20 mouse cellular contexts compared by ENCODE assay signal in genomic region chr8:83418805-83419516, GRCm38 (mm10). TPM values are rescaled to one million over a fixed set of nuclear protein-coding genes. Genes with fewer than 3 reads are reported as not detected.
DNase-seq lines count a peak whose midpoint lies in the region; ATAC-seq and TF ChIP-seq lines count a peak whose summit lies in the region.
"Had no signal": no experiment of that assay in that cellular context is flagged by ENCODE, and none has a peak within 500 bp of the region (broad histone marks: within the 10 kb centered on the region; RNA-seq: fewer than 3 reads in every experiment).

No protein-coding gene starts in this region.

- no peaks in the 10 kb centered on the region for H3K4me1 ChIP-seq in lung, adult 2 months (ENCODE audit: control insufficient read depth, insufficient read depth, low read length)
- H3K4me1 ChIP-seq in lung, embryonic 15.5 days = peaks cover 16% of the 10 kb centered on the region; the same call in 1 of the 2 replicates
- no peaks in the 10 kb centered on the region for H3K4me1 ChIP-seq in forebrain, postnatal 0 days (ENCODE audit: insufficient read depth)
- H3K4me1 ChIP-seq: embryonic facial prominence, embryonic 10.5 days; forebrain, embryonic 13.5 days; heart, embryonic 10.5 days; heart, embryonic 15.5 days had no signal

- H3K4me3 ChIP-seq in lung, adult 2 months (replicated peaks; ENCODE audit: extremely low read depth, low read depth, low read length) = no peak overlapping the region
- H3K4me3 ChIP-seq in lung, embryonic 15.5 days = no peak overlapping the region
- H3K4me3 ChIP-seq in forebrain, postnatal 0 days (ENCODE audit: low read depth, low read length) = no peak overlapping the region
- H3K4me3 ChIP-seq: embryonic facial prominence, embryonic 10.5 days; forebrain, embryonic 13.5 days; heart, embryonic 10.5 days; heart, embryonic 15.5 days; hindbrain, embryonic 10.5 days had no signal

- no peaks in the 10 kb centered on the region for H3K36me3 ChIP-seq in lung, embryonic 15.5 days
- no peaks in the 10 kb centered on the region for H3K36me3 ChIP-seq in forebrain, postnatal 0 days (ENCODE audit: insufficient read depth)
- H3K36me3 ChIP-seq: embryonic facial prominence, embryonic 10.5 days; heart, embryonic 10.5 days; heart, embryonic 15.5 days; hindbrain, embryonic 10.5 days had no signal

- H3K27ac ChIP-seq in lung, embryonic 15.5 days = peak overlapping the region; percentile 80
- H3K27ac ChIP-seq in forebrain, postnatal 0 days (ENCODE audit: low read depth, low read length) = no peak overlapping the region
- H3K27ac ChIP-seq: embryonic facial prominence, embryonic 10.5 days; forebrain, embryonic 13.5 days; heart, embryonic 10.5 days; heart, embryonic 15.5 days; hindbrain, embryonic 10.5 days; hindbrain, embryonic 14.5 days had no signal

- no peak for TF ChIP-seq CTCF in lung, adult 2 months (IDR thresholded peaks at IDR 0.05; ENCODE audit: insufficient read depth, low read length)
- TF ChIP-seq CTCF in forebrain, postnatal 0 days (IDR thresholded peaks at IDR 0.05; ENCODE audit: low read depth) = no peak

- no peak overlapping the region for H3K4me2 ChIP-seq in lung, embryonic 15.5 days
- no peak overlapping the region for H3K4me2 ChIP-seq in forebrain, postnatal 0 days (ENCODE audit: low read depth)
- H3K4me2 ChIP-seq: forebrain, embryonic 13.5 days; heart, embryonic 15.5 days; hindbrain, embryonic 14.5 days had no signal

- 67% methylated on average over 11 of the region's 11 CpGs for WGBS in lung, adult 2 months
- WGBS in lung, embryonic 15.5 days = 58% methylated on average over 11 of the region's 11 CpGs
- WGBS in forebrain, postnatal 0 days = 92% methylated on average over 11 of the region's 11 CpGs

- no peak overlapping the region for H3K9ac ChIP-seq in lung, embryonic 15.5 days
- H3K9ac ChIP-seq in forebrain, postnatal 0 days = no peak overlapping the region
- H3K9ac ChIP-seq: forebrain, embryonic 13.5 days; heart, embryonic 15.5 days; hindbrain, embryonic 14.5 days had no signal

- peak; percentile 89; the same call in 1 of the 2 replicates for ATAC-seq in lung, embryonic 15.5 days (ENCODE audit: borderline replicate concordance, extremely low read depth, low FRiP score, low TSS enrichment)
- no peak for ATAC-seq in forebrain, postnatal 0 days
- ATAC-seq: forebrain, embryonic 13.5 days had no signal

- no peaks in the 10 kb centered on the region for H3K9me3 ChIP-seq in lung, embryonic 15.5 days
- no peaks in the 10 kb centered on the region for H3K9me3 ChIP-seq in forebrain, postnatal 0 days (ENCODE audit: low read length)
- H3K9me3 ChIP-seq: embryonic facial prominence, embryonic 10.5 days; forebrain, embryonic 13.5 days; heart, embryonic 10.5 days; heart, embryonic 15.5 days; hindbrain, embryonic 10.5 days had no signal

- TF ChIP-seq POLR2A in lung, adult 2 months (IDR thresholded peaks at IDR 0.05; ENCODE audit: borderline replicate concordance, extremely low read depth, low read depth, low read length) = no peak

- H3K27me3 ChIP-seq in lung, embryonic 15.5 days = no peaks in the 10 kb centered on the region
- no peaks in the 10 kb centered on the region for H3K27me3 ChIP-seq in forebrain, postnatal 0 days (ENCODE audit: insufficient read depth, low read length)
- H3K27me3 ChIP-seq: forebrain, embryonic 13.5 days had no signal

- peak; percentile 29 for DNase-seq in lung, adult 2 months
- peak; percentile 8 for DNase-seq in lung, postnatal 14 days
- no peak for DNase-seq in forebrain, postnatal 0 days
- no peak for DNase-seq in layer of hippocampus, adult 11-12 months (ENCODE audit: low spot score)
- DNase-seq in heart, postnatal 4 days = no peak
- DNase-seq: adrenal gland, adult 8-10 months; adrenal gland, postnatal 36 days; cerebellum, adult 2 months; cerebellum, postnatal 10 days; gastrocnemius, postnatal 36 days; heart, adult 18-20 months; heart, postnatal 14 days had no signal

RNA-seq across cellular contexts. Expression of gene Clgn, which starts 29.3 kb away (rescaled TPM):
- polyA plus RNA-seq in lung, adult 2 months (2012; rRNA removed) = not detected in 2 replicates
- 0.19 and 0.20 TPM in 2 replicates for polyA plus RNA-seq in lung, embryonic 15.5 days (2015; fragmentation: Nextera tagmentation; extraction: Ambion mirVana)
- 3.4 and 3.5 TPM in 2 replicates for total RNA-seq in forebrain, postnatal 0 days (2014; rRNA removed)
- polyA plus RNA-seq in forebrain, postnatal 0 days (2015; fragmentation: Nextera tagmentation; extraction: Ambion mirVana) = 4.6 and 5.7 TPM in 2 replicates
- not detected for total RNA-seq in heart, postnatal 4 days (2021)
- total RNA-seq: gastrocnemius, adult 8-10 months; gastrocnemius, postnatal 36 days; heart, adult 18-20 months; heart, postnatal 14 days had no signal

RNA-seq across cellular contexts. Expression of gene Scoc, which starts 39.2 kb away (rescaled TPM):
- 9.7 and 12.6 TPM in 2 replicates for polyA plus RNA-seq in lung, adult 2 months (2012; rRNA removed)
- polyA plus RNA-seq in lung, embryonic 15.5 days (2015; fragmentation: Nextera tagmentation; extraction: Ambion mirVana) = 110 and 121 TPM in 2 replicates
- total RNA-seq in forebrain, postnatal 0 days (2014; rRNA removed) = 404 and 447 TPM in 2 replicates
- 418 and 475 TPM in 2 replicates for polyA plus RNA-seq in forebrain, postnatal 0 days (2015; fragmentation: Nextera tagmentation; extraction: Ambion mirVana)
- total RNA-seq in heart, postnatal 4 days (2021) = 10 to 100 TPM; 49.1 to 54.0 TPM

Comparison
In these comparisons a context has a peak if more than half of its experiments do, and no peak if none do; other contexts are left out.
1. DNase-seq: peak in lung, adult 2 months (single experiment) and lung, postnatal 14 days (single experiment); none in forebrain, postnatal 0 days (single experiment), layer of hippocampus, adult 11-12 months (single experiment) and heart, postnatal 4 days (single experiment).